Mouse (Mus musculus): Measurements from ENCODE around the gene Acot5. TPM values are rescaled to one million over a fixed set of nuclear protein-coding genes. Genes with fewer than 3 reads are reported as not detected.

The Acot5 gene
- not detected in 2 replicates for polyA plus RNA-seq (2012; ENCODE audit: low replicate concordance)

DNA sequence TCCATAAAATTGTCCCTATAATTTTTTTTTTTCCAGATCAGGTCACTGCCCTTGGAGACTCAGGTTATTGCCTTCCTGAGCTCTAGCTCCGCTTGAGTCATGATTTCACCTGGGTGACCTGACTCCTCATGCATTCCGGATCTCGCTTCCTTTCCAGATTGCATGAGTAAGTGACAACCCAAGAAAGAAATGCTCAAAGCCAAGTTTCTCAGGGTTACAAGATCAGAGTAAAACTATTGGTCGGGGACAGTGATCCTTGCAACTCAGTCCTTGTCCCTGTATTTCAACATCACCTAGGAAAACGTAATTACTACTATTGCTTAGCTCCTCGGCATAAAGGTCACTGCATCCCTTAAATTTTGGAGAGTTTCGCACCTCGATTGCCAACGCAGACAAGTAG, at the start of gene Acot5:
Acot5 (plus strand) TSS at position 340 of the 400 bp plus-strand sequence.

DNA sequence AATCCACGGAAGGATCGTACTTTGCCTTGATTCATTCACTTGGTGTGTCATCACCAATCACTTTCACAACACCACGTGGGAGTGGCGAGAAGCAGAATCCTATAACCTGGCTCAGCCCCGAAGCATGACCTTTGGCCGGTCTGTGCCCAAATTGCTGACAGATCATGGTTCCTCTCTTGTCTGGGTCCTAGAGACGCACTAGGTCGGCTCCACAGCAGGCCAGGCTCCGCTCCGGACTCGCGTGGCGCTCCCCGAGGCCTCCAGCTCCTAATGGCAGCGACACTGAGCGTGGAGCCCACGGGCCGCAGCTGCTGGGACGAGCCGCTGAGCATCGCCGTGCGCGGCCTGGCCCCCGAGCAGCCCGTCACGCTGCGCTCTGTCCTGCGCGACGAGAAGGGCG, 30.9 kb upstream of the Acot5 start, which contains the start of gene Acot4:
Acot4 (plus strand) TSS at position 139 of the 400 bp plus-strand sequence.

DNA sequence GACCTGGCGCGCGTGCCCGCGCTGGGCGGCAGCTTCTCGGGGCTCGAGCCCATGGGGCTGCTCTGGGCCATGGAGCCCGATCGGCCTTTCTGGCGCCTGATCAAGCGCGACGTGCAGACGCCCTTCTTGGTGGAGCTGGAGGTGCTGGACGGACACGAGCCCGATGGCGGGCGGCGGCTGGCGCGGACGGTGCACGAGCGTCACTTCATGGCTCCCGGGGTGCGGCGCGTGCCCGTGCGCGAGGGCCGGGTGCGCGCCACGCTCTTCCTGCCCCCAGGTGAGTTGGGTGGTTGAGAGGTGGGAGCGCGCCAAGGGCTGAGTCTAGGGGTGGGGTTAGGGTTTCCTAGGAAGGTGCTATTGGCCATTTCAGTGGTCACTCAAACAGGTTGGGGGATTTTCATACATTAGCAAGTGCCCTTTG, 30.4 kb upstream of the Acot5 start, which contains the start of gene Gm49366:
Gm49366 (plus strand) TSS at position 245 of the 421 bp plus-strand sequence.

DNA sequence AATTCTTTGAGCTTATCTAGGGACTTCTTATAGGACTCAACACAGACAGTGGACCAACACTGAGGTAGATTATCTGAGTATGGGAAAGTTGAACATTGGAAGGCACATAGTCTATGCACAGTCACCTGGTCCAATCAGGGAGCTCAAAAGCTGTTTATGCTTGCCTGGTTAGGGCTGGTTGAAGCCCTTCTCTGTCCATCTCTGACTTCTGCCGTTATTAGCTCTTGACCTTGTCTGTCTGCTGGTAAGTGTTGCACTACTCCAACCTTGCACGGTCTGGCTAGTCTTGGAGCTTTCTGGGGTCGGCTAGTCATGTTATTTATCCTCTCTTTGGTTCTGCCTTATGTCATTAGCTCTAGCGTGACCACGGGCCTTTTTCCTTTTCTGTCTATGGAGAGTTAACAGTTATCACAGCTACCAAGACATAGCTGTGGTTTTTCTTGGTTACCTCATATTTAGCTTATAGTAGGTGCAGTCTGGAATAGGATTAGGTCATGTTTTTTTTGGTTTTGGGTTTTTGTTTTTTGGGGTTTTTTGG, 17.1 kb upstream of the Acot5 start, which contains the start of gene Acot3:
Acot3 (plus strand) TSS at position 208 of the 538 bp plus-strand sequence.

DNA sequence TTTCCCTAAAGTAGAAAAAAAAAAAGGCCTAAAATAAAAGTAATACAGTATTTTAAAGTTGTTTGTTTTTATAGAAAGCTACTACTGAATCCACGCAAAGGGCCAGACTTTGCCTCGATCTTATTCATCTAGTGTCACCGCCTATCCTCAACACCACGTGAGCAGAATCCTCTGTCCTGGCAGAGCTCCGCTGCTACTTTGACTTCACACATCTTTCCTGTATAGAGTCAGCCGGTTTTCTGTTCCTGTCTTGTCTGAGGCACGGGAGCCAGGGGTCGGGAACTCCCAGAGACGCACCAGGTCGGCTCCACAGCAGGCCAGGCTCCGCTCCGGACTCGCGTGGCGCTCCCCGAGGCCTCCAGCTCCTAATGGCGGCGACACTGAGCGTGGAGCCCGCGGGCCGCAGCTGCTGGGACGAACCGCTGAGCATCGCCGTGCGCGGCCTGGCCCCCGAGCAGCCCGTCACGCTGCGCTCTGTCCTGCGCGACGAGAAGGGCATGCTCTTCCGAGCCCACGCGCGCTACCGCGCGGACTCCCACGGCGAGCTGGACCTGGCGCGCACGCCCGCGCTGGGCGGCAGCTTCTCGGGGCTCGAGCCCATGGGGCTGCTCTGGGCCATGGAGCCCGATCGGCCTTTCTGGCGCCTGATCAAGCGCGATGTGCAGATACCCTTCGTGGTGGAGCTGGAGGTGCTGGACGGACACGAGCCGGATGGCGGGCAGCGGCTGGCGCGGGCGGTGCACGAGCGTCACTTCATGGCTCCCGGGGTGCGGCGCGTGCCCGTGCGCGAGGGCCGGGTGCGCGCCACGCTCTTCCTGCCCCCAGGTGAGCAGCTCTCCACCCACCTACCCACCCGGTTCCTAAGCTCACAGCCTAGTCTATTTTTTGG, 31.7 kb downstream of the Acot5 start, which contains the start of gene Acot6:
Acot6 (plus strand) TSS at position 51 of the 889 bp plus-strand sequence.

DNA sequence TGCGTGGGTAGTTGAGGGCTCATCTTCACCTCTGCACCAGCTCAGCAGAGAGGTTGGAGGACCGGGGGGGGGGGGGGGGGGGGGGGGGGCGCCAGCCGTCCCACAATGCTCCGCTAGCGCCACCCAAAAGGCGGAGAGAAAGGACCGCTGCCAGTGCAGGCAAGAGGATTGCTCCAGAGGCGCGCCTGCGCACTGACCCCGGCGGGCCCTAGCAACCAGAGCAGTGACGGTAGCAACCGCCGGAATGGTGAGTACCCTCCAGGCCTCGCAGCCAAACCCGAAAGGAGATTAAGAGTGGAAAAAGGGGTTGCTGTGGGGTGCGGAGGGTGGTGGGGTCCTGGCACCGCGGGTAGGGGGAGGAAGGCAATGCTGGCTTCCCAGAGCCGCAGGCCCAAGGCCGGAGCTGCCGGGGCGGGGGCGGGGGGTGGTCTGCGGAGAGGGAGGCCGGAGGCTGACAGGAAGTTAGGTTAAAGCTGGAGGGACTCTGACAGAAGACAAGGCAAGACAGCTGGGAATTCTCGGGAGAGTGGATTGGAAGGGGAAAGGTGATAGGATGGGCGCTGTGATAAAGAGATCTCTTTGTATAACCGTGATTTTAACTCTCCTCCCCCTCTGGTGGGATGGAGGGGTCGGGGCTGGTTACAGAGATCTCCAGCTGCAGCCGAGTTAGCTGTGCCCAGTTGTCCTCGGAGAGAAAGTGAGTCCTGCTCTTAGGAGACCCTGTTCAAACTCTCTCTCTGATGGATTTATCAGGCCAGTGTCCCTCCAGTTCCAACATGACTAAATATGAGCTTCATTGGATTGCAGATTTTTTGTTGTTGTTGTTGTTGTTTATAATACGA, 45.2 kb downstream of the Acot5 start, which contains the start of gene Dnal1:
Dnal1 (plus strand) TSS at position 214 of the 842 bp plus-strand sequence.

Other genes starting within 250 kb of the Acot5 start
- 22.0 and 29.9 TPM in 2 replicates for gene Numb, start 147.4 kb upstream of the Acot5 start, polyA plus RNA-seq (2012; ENCODE audit: low replicate concordance)
- 22.5 and 51.4 TPM in 2 replicates for gene Riox1, start 118.7 kb upstream of the Acot5 start, polyA plus RNA-seq (2012; ENCODE audit: low replicate concordance)
- gene Heatr4, start 84.5 kb upstream of the Acot5 start, polyA plus RNA-seq (2012; ENCODE audit: low replicate concordance), result not detected in 2 replicates
- 12.4 and 22.3 TPM in 2 replicates for gene Acot2, start 81.5 kb upstream of the Acot5 start, polyA plus RNA-seq (2012; ENCODE audit: low replicate concordance)
- 2.6 and 4.2 TPM in 2 replicates for gene Acot1, start 59.8 kb upstream of the Acot5 start, polyA plus RNA-seq (2012; ENCODE audit: low replicate concordance)
- gene Acot4, start 30.9 kb upstream of the Acot5 start, polyA plus RNA-seq (2012; ENCODE audit: low replicate concordance), result 0.21 and 0.93 TPM in 2 replicates
- not detected in 2 replicates for gene Gm49366, start 30.4 kb upstream of the Acot5 start, polyA plus RNA-seq (2012; ENCODE audit: low replicate concordance)
- gene Acot3, start 17.2 kb upstream of the Acot5 start, polyA plus RNA-seq (2012; ENCODE audit: low replicate concordance), result not detected in 2 replicates
- gene Acot6, start 31.3 kb downstream of the Acot5 start, polyA plus RNA-seq (2012; ENCODE audit: low replicate concordance), result 0.51 and 1.0 TPM in 2 replicates
- gene Dnal1, start 45.0 kb downstream of the Acot5 start, polyA plus RNA-seq (2012; ENCODE audit: low replicate concordance), result 0.16 and 0.21 TPM in 2 replicates
- gene Pnma1, start 79.2 kb downstream of the Acot5 start, polyA plus RNA-seq (2012; ENCODE audit: low replicate concordance), result 0.27 and 0.65 TPM in 2 replicates
- gene Elmsan1, start 149.6 kb downstream of the Acot5 start, polyA plus RNA-seq (2012; ENCODE audit: low replicate concordance), result 141 and 153 TPM in 2 replicates
- gene Ptgr2, start 215.9 kb downstream of the Acot5 start, polyA plus RNA-seq (2012; ENCODE audit: low replicate concordance), result 1.1 and 2.6 TPM in 2 replicates
- 2.6 and 2.8 TPM in 2 replicates for gene Zfp410, start 247.5 kb downstream of the Acot5 start, polyA plus RNA-seq (2012; ENCODE audit: low replicate concordance)

All from hematopoietic multipotent progenitor cell, adult 10-12 weeks (in vitro differentiated cells).